Mouse (Mus musculus): Measurements from ENCODE around the gene Ssr3. TPM values are rescaled to one million over a fixed set of nuclear protein-coding genes. Genes with fewer than 3 reads are reported as not detected.

Gene Ssr3
- polyA plus RNA-seq, 1 experiment from 2014 or later, result 152 TPM

DNA sequence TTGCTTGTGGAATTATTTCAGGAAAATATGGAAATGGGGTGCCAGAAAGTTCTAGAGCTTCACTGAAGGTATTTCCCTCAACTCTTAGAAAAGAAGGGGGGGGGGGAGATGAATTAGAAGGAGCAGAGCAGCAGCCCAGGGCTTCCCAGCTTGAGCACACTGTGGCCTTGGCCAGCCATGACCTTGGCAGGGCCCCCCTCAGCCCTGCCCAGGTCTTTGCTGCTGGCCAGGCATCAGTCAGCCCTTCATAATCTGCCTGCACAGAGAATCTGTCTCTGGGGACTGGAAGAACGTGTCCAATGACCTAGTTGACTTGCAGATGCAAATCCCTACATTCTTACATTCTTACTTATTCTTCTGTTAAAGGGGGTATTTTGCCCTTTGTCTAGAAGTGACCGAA lies 34.1 kb downstream of the Ssr3 start:
- no peak for ATAC-seq
- H3K9ac ChIP-seq (ENCODE audit: low read depth, low read length), result no peak overlapping the region

DNA sequence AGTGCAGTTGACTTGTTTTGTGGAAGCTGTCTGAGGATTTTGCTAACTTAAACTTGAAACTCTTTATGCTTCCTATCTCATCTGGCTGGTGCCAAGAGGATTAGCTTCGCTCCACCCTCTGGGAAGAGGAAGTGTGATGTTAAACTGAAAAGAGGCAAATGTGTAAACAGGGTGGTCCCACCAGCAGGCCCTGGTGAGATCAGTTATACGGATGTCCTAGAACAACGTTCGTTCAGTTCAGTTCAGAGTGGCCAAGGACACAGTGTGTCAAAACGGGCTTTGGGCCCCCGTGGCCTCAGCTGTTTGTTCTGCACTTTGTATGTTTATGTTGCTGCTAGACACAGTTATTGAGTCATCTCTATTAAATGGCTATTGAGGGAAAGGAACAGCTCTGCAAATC lies 36.9 kb downstream of the Ssr3 start:
- 27% methylated on average over 6 of the region's 6 CpGs for WGBS
- no peak overlapping the region for H3K9ac ChIP-seq (ENCODE audit: low read depth, low read length)
- no peak for ATAC-seq
- no peak for TF ChIP-seq CTCF (IDR thresholded peaks at IDR 0.05; ENCODE audit: low read depth)
- no peaks in the 10 kb centered on the region for H3K36me3 ChIP-seq (ENCODE audit: control insufficient read depth, insufficient read depth)
- no peaks in the 10 kb centered on the region for H3K4me1 ChIP-seq (replicated peaks; ENCODE audit: control insufficient read depth, insufficient read depth, low read length)
- no peak overlapping the region for H3K27ac ChIP-seq (ENCODE audit: low read depth, low read length)
- H3K4me3 ChIP-seq (ENCODE audit: low read depth, low read length), result no peak overlapping the region
- no peaks in the 10 kb centered on the region for H3K27me3 ChIP-seq (replicated peaks; ENCODE audit: control insufficient read depth, insufficient read depth, low read length)
- H3K4me2 ChIP-seq (replicated peaks; ENCODE audit: low read depth), result no peak overlapping the region
- H3K9me3 ChIP-seq (ENCODE audit: control insufficient read depth), result no peaks in the 10 kb centered on the region

More for the DNA sequence above, 34.1 kb downstream of the Ssr3 start:
- Histone ChIP-seq H3K27me3 (replicated peaks; ENCODE audit: control insufficient read depth, insufficient read depth, low read length) (no peaks in the 10 kb centered on the region), H3K4me3 (ENCODE audit: low read depth, low read length) (no peak overlapping the region), H3K36me3 (ENCODE audit: control insufficient read depth, insufficient read depth) (no peaks in the 10 kb centered on the region), H3K4me1 (replicated peaks; ENCODE audit: control insufficient read depth, insufficient read depth, low read length) (no peaks in the 10 kb centered on the region), H3K4me2 (replicated peaks; ENCODE audit: low read depth) (no peak overlapping the region), H3K27ac (ENCODE audit: low read depth, low read length) (no peak overlapping the region), H3K9me3 (ENCODE audit: control insufficient read depth) (no peaks in the 10 kb centered on the region)
- no peak for TF ChIP-seq CTCF (IDR thresholded peaks at IDR 0.05; ENCODE audit: low read depth)
- 64% methylated on average over 2 of the region's 2 CpGs for WGBS

GRCm38 (mm10) chr3:65353263-65354037 lies 39.0 kb downstream of the Ssr3 start:
- ATAC-seq, result no peak
- 75% methylated on average over 10 of the region's 10 CpGs for WGBS

GRCm38 (mm10) chr3:65352278-65353127 lies 39.9 kb downstream of the Ssr3 start:
- peak; percentile 49 for TF ChIP-seq CTCF (IDR thresholded peaks at IDR 0.05; ENCODE audit: low read depth)
- Histone ChIP-seq H3K4me2 (replicated peaks; ENCODE audit: low read depth) (no peak overlapping the region), H3K9me3 (ENCODE audit: control insufficient read depth) (no peaks in the 10 kb centered on the region), H3K36me3 (ENCODE audit: control insufficient read depth, insufficient read depth) (no peaks in the 10 kb centered on the region), H3K4me3 (ENCODE audit: low read depth, low read length) (no peak overlapping the region), H3K4me1 (replicated peaks; ENCODE audit: control insufficient read depth, insufficient read depth, low read length) (no peaks in the 10 kb centered on the region), H3K27ac (ENCODE audit: low read depth, low read length) (no peak overlapping the region), H3K27me3 (replicated peaks; ENCODE audit: control insufficient read depth, insufficient read depth, low read length) (no peaks in the 10 kb centered on the region), H3K9ac (ENCODE audit: low read depth, low read length) (no peak overlapping the region)
- WGBS, result 38% methylated on average over 4 of the region's 4 CpGs
- peak; percentile 81 for ATAC-seq

More at GRCm38 (mm10) chr3:65353263-65354037, 39.0 kb downstream of the Ssr3 start:
- H3K9ac ChIP-seq (ENCODE audit: low read depth, low read length), result no peak overlapping the region
- H3K27ac ChIP-seq (ENCODE audit: low read depth, low read length), result no peak overlapping the region
- H3K9me3 ChIP-seq (ENCODE audit: control insufficient read depth), result no peaks in the 10 kb centered on the region
- H3K4me3 ChIP-seq (ENCODE audit: low read depth, low read length), result no peak overlapping the region
- TF ChIP-seq CTCF (IDR thresholded peaks at IDR 0.05; ENCODE audit: low read depth), result no peak
- no peaks in the 10 kb centered on the region for H3K27me3 ChIP-seq (replicated peaks; ENCODE audit: control insufficient read depth, insufficient read depth, low read length)
- H3K4me2 ChIP-seq (replicated peaks; ENCODE audit: low read depth), result no peak overlapping the region
- no peaks in the 10 kb centered on the region for H3K4me1 ChIP-seq (replicated peaks; ENCODE audit: control insufficient read depth, insufficient read depth, low read length)
- no peaks in the 10 kb centered on the region for H3K36me3 ChIP-seq (ENCODE audit: control insufficient read depth, insufficient read depth)

- ATAC-seq, result no peak
- Histone ChIP-seq H3K27me3 (replicated peaks; ENCODE audit: control insufficient read depth, insufficient read depth, low read length) (no peaks in the 10 kb centered on the region), H3K27ac (ENCODE audit: low read depth, low read length) (no peak overlapping the region), H3K4me3 (ENCODE audit: low read depth, low read length) (no peak overlapping the region), H3K9me3 (ENCODE audit: control insufficient read depth) (no peaks in the 10 kb centered on the region), H3K4me1 (replicated peaks; ENCODE audit: control insufficient read depth, insufficient read depth, low read length) (no peaks in the 10 kb centered on the region), H3K9ac (ENCODE audit: low read depth, low read length) (no peak overlapping the region), H3K36me3 (ENCODE audit: control insufficient read depth, insufficient read depth) (no peaks in the 10 kb centered on the region), H3K4me2 (replicated peaks; ENCODE audit: low read depth) (no peak overlapping the region)
- no peak for TF ChIP-seq CTCF (IDR thresholded peaks at IDR 0.05; ENCODE audit: low read depth)
- 69% methylated on average over 1 of the region's 1 CpGs for WGBS
These were observed 46.2 kb downstream of the Ssr3 start for GRCm38 (mm10) chr3:65346176-65346575.

DNA sequence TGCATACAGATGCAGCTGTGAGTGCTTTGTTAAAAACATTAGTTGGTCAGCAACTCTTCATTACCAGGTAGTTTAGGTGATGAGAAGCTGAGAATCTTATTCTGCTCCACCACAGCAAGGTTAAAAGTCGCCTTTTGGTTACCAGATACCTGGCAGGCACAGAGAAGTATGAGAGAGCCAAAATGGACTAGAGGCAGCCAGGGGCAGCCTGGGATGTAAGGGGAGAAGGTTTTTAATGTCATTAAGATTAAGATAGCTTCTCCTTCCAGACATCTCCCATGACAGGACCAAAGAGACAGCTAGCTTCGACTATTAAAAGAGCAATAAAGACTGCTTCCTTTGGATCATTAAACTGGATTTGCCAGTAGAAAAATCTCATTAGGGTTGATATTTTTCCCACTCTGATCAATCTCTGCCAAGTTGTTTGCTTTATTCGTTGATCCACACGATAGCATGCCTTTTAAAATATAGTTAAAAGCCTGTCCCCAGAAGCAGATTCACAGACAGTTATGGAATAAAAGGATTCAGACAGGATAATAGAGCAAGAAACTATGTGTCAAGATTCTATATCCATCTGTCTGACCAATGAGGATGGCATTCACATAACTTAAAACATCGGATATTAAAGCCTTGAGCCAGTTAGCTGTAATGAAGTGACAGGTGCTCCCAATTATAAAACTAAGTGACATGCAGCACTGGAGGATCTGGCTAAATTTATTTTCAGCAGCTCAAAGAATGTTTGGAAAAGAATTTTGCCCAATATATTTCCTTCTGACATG lies 52.1 kb downstream of the Ssr3 start:
- H3K9me3 ChIP-seq (ENCODE audit: control insufficient read depth), result no peaks in the 10 kb centered on the region
- no peaks in the 10 kb centered on the region for H3K4me1 ChIP-seq (replicated peaks; ENCODE audit: control insufficient read depth, insufficient read depth, low read length)
- H3K36me3 ChIP-seq (ENCODE audit: control insufficient read depth, insufficient read depth), result no peaks in the 10 kb centered on the region
- no peak overlapping the region for H3K4me2 ChIP-seq (replicated peaks; ENCODE audit: low read depth)
- 78% methylated on average over 5 of the region's 5 CpGs for WGBS
- H3K27me3 ChIP-seq (replicated peaks; ENCODE audit: control insufficient read depth, insufficient read depth, low read length), result no peaks in the 10 kb centered on the region
- no peak for ATAC-seq
- H3K27ac ChIP-seq (ENCODE audit: low read depth, low read length), result no peak overlapping the region
- TF ChIP-seq CTCF (IDR thresholded peaks at IDR 0.05; ENCODE audit: low read depth), result no peak
- no peak overlapping the region for H3K4me3 ChIP-seq (ENCODE audit: low read depth, low read length)
- no peak overlapping the region for H3K9ac ChIP-seq (ENCODE audit: low read depth, low read length)
